Mouse (Mus musculus) left cerebral cortex, adult 9 months (tissue): ENCODE measurements around the gene Xrn2.
A peak's percentile ranks its signal among the peaks of the same experiment; 100 is the strongest.
"Not testable (repeated sequence)": the region's sequence is repeated elsewhere in the genome, so short reads cannot be mapped to it uniquely, and the experiment has no call there.

Experiments used
- DNase-seq, 2 experiments: peaks; one replicate each; pipeline ENCODE4 v3.0.0; 2022; ENCODE audit warnings: low spot score in 2 of 2

The Xrn2 gene

GRCm38 (mm10) chr2:147012623-147013184 is at the start of gene Xrn2:
Xrn2 (plus strand) TSS chr2:147012996.
- DNase-seq: peak; percentile 91 to 96

GRCm38 (mm10) chr2:146975024-146975423 is 37.8 kb upstream of the Xrn2 start:
- no peak for DNase-seq

- no peak for DNase-seq
Measured at GRCm38 (mm10) chr2:146975453-146976028, 37.3 kb upstream of the Xrn2 start.

GRCm38 (mm10) chr2:146982786-146983185 is 30.0 kb upstream of the Xrn2 start:
- DNase-seq: no peak

GRCm38 (mm10) chr2:146984831-146985230 is 28.0 kb upstream of the Xrn2 start:
- no peak for DNase-seq

GRCm38 (mm10) chr2:146985807-146986206 is 27.0 kb upstream of the Xrn2 start:
- no peak for DNase-seq

GRCm38 (mm10) chr2:146986429-146986828 is 26.4 kb upstream of the Xrn2 start:
- DNase-seq: no peak

GRCm38 (mm10) chr2:147007265-147007664 is 5.5 kb upstream of the Xrn2 start:
- no peak for DNase-seq

GRCm38 (mm10) chr2:147009084-147009483 is 3.7 kb upstream of the Xrn2 start:
- DNase-seq: no peak

GRCm38 (mm10) chr2:147010141-147010540 is 2.7 kb upstream of the Xrn2 start:
- no peak for DNase-seq

GRCm38 (mm10) chr2:147010952-147011351 is 1.8 kb upstream of the Xrn2 start:
- no peak for DNase-seq

GRCm38 (mm10) chr2:147011474-147012140 is 1.2 kb upstream of the Xrn2 start:
- DNase-seq: no peak

GRCm38 (mm10) chr2:147012141-147012622 is 614 bp upstream of the Xrn2 start:
- DNase-seq: no peak

- peak; percentile 31 to 56 for DNase-seq
Measured at GRCm38 (mm10) chr2:147013194-147013969, 586 bp downstream of the Xrn2 start.

- no peak for DNase-seq
Measured at GRCm38 (mm10) chr2:147014101-147014886, 1.5 kb downstream of the Xrn2 start.

- not testable (repeated sequence) for DNase-seq
Measured at GRCm38 (mm10) chr2:147022041-147022440, 9.2 kb downstream of the Xrn2 start.

GRCm38 (mm10) chr2:147023067-147023466 is 10.3 kb downstream of the Xrn2 start:
- DNase-seq: no peak

- DNase-seq: no peak
Measured at GRCm38 (mm10) chr2:147023560-147023959, 10.8 kb downstream of the Xrn2 start.

- no peak for DNase-seq
Measured at GRCm38 (mm10) chr2:147033065-147033464, 20.3 kb downstream of the Xrn2 start.

GRCm38 (mm10) chr2:147035864-147036263 is 23.1 kb downstream of the Xrn2 start:
- DNase-seq: no peak

GRCm38 (mm10) chr2:147047051-147047450 is 34.3 kb downstream of the Xrn2 start:
- DNase-seq: no peak
